Mouse (Mus musculus): ENCODE data around the gene Trit1. TPM values are rescaled to one million over a fixed set of nuclear protein-coding genes. Genes with fewer than 3 reads are reported as not detected.

The Trit1 gene
- 11.2 and 15.7 TPM in 2 replicates for polyA plus RNA-seq (2011; ENCODE audit: insufficient read length, low read depth, missing spikeins)

- H3K4me3 ChIP-seq (ENCODE audit: insufficient read depth, low read length), result peak within 1 kb of the TSS; percentile 85
- H3K4me1 ChIP-seq (ENCODE audit: control insufficient read depth, insufficient read depth, low read length), result no peaks in the 10 kb centered on the region
- TF ChIP-seq POLR2A (IDR thresholded peaks at IDR 0.05; ENCODE audit: low read depth, low read length), result peak; percentile 95
- TF ChIP-seq CTCF (IDR thresholded peaks at IDR 0.05; ENCODE audit: borderline replicate concordance, insufficient read depth, low read length), result no peak
Observed at GRCm38 (mm10) chr4:123016451-123016957, at the start of gene Trit1. Gene Trit1, plus strand, starts transcription at chr4:123016597.

GRCm38 (mm10) chr4:122968106-122968505 is 48.3 kb upstream of the Trit1 start:
- no peak overlapping the region for H3K4me3 ChIP-seq (ENCODE audit: insufficient read depth, low read length)
- TF ChIP-seq POLR2A (IDR thresholded peaks at IDR 0.05; ENCODE audit: low read depth, low read length) (no peak), CTCF (IDR thresholded peaks at IDR 0.05; ENCODE audit: borderline replicate concordance, insufficient read depth, low read length) (no peak)
- H3K4me1 ChIP-seq (ENCODE audit: control insufficient read depth, insufficient read depth, low read length), result no peaks in the 10 kb centered on the region

More at GRCm38 (mm10) chr4:123016451-123016957, at the start of gene Trit1:
- H3K27ac ChIP-seq (ENCODE audit: insufficient read depth, low read length), result peak within 1 kb of the TSS; percentile 39; the same call in 1 of the 2 replicates

GRCm38 (mm10) chr4:122971191-122971590 is 45.2 kb upstream of the Trit1 start:
- H3K27ac ChIP-seq (ENCODE audit: insufficient read depth, low read length), result no peak overlapping the region
- TF ChIP-seq CTCF (IDR thresholded peaks at IDR 0.05; ENCODE audit: borderline replicate concordance, insufficient read depth, low read length), result no peak
- no peak for TF ChIP-seq POLR2A (IDR thresholded peaks at IDR 0.05; ENCODE audit: low read depth, low read length)
- H3K4me1 ChIP-seq (ENCODE audit: control insufficient read depth, insufficient read depth, low read length), result no peaks in the 10 kb centered on the region
- H3K4me3 ChIP-seq (ENCODE audit: insufficient read depth, low read length), result no peak overlapping the region

More at GRCm38 (mm10) chr4:122968106-122968505, 48.3 kb upstream of the Trit1 start:
- no peak overlapping the region for H3K27ac ChIP-seq (ENCODE audit: insufficient read depth, low read length)

- TF ChIP-seq CTCF (IDR thresholded peaks at IDR 0.05; ENCODE audit: borderline replicate concordance, insufficient read depth, low read length) (no peak), POLR2A (IDR thresholded peaks at IDR 0.05; ENCODE audit: low read depth, low read length) (no peak)
- H3K27ac ChIP-seq (ENCODE audit: insufficient read depth, low read length), result no peak overlapping the region
- H3K4me3 ChIP-seq (ENCODE audit: insufficient read depth, low read length), result no peak overlapping the region
- H3K4me1 ChIP-seq (ENCODE audit: control insufficient read depth, insufficient read depth, low read length), result no peaks in the 10 kb centered on the region
Observed at GRCm38 (mm10) chr4:122971646-122972045, 44.8 kb upstream of the Trit1 start.

GRCm38 (mm10) chr4:122972056-122972455 is 44.3 kb upstream of the Trit1 start:
- TF ChIP-seq CTCF (IDR thresholded peaks at IDR 0.05; ENCODE audit: borderline replicate concordance, insufficient read depth, low read length), result no peak
- TF ChIP-seq POLR2A (IDR thresholded peaks at IDR 0.05; ENCODE audit: low read depth, low read length), result no peak
- Histone ChIP-seq H3K27ac (ENCODE audit: insufficient read depth, low read length) (no peak overlapping the region), H3K4me3 (ENCODE audit: insufficient read depth, low read length) (no peak overlapping the region), H3K4me1 (ENCODE audit: control insufficient read depth, insufficient read depth, low read length) (no peaks in the 10 kb centered on the region)

- H3K27ac ChIP-seq (ENCODE audit: insufficient read depth, low read length), result no peak overlapping the region
- no peak overlapping the region for H3K4me3 ChIP-seq (ENCODE audit: insufficient read depth, low read length)
- H3K4me1 ChIP-seq (ENCODE audit: control insufficient read depth, insufficient read depth, low read length), result no peaks in the 10 kb centered on the region
- TF ChIP-seq CTCF (IDR thresholded peaks at IDR 0.05; ENCODE audit: borderline replicate concordance, insufficient read depth, low read length) (no peak), POLR2A (IDR thresholded peaks at IDR 0.05; ENCODE audit: low read depth, low read length) (no peak)
Observed at GRCm38 (mm10) chr4:122974976-122975520, 41.3 kb upstream of the Trit1 start.

GRCm38 (mm10) chr4:122976885-122977284 is 39.5 kb upstream of the Trit1 start:
- Histone ChIP-seq H3K4me3 (ENCODE audit: insufficient read depth, low read length) (no peak overlapping the region), H3K4me1 (ENCODE audit: control insufficient read depth, insufficient read depth, low read length) (no peaks in the 10 kb centered on the region), H3K27ac (ENCODE audit: insufficient read depth, low read length) (no peak overlapping the region)
- no peak for TF ChIP-seq CTCF (IDR thresholded peaks at IDR 0.05; ENCODE audit: borderline replicate concordance, insufficient read depth, low read length)
- no peak for TF ChIP-seq POLR2A (IDR thresholded peaks at IDR 0.05; ENCODE audit: low read depth, low read length)

- H3K4me1 ChIP-seq (ENCODE audit: control insufficient read depth, insufficient read depth, low read length), result no peaks in the 10 kb centered on the region
- no peak overlapping the region for H3K4me3 ChIP-seq (ENCODE audit: insufficient read depth, low read length)
- no peak overlapping the region for H3K27ac ChIP-seq (ENCODE audit: insufficient read depth, low read length)
- TF ChIP-seq POLR2A (IDR thresholded peaks at IDR 0.05; ENCODE audit: low read depth, low read length) (no peak), CTCF (IDR thresholded peaks at IDR 0.05; ENCODE audit: borderline replicate concordance, insufficient read depth, low read length) (no peak)
Observed at GRCm38 (mm10) chr4:122978850-122979249, 37.5 kb upstream of the Trit1 start.

- Histone ChIP-seq H3K4me3 (ENCODE audit: insufficient read depth, low read length) (no peak overlapping the region), H3K4me1 (ENCODE audit: control insufficient read depth, insufficient read depth, low read length) (no peaks in the 10 kb centered on the region), H3K27ac (ENCODE audit: insufficient read depth, low read length) (no peak overlapping the region)
- TF ChIP-seq CTCF (IDR thresholded peaks at IDR 0.05; ENCODE audit: borderline replicate concordance, insufficient read depth, low read length) (no peak), POLR2A (IDR thresholded peaks at IDR 0.05; ENCODE audit: low read depth, low read length) (no peak)
Observed at GRCm38 (mm10) chr4:122979826-122980225, 36.6 kb upstream of the Trit1 start.

GRCm38 (mm10) chr4:122980684-122981083 is 35.7 kb upstream of the Trit1 start:
- H3K4me3 ChIP-seq (ENCODE audit: insufficient read depth, low read length), result no peak overlapping the region
- no peaks in the 10 kb centered on the region for H3K4me1 ChIP-seq (ENCODE audit: control insufficient read depth, insufficient read depth, low read length)
- no peak overlapping the region for H3K27ac ChIP-seq (ENCODE audit: insufficient read depth, low read length)
- TF ChIP-seq CTCF (IDR thresholded peaks at IDR 0.05; ENCODE audit: borderline replicate concordance, insufficient read depth, low read length) (no peak), POLR2A (IDR thresholded peaks at IDR 0.05; ENCODE audit: low read depth, low read length) (no peak)

Data from embryonic fibroblast, embryonic 13.5 days (primary cell).